Mouse (Mus musculus): ENCODE data around the gene March9. TPM values are rescaled to one million over a fixed set of nuclear protein-coding genes. Genes with fewer than 3 reads are reported as not detected.
A peak's percentile ranks its signal among the peaks of the same experiment; 100 is the strongest.

Gene March9
- 0.13 and 0.25 TPM in 2 replicates for polyA plus RNA-seq (2015; fragmentation: Nextera tagmentation; extraction: Ambion mirVana)

GRCm38 (mm10) chr10:127059968-127060916, at the start of gene March9:
TSS of gene March9 (minus strand) at chr10:127060184.
- 1% methylated on average over 57 of the region's 72 CpGs for WGBS
- Histone ChIP-seq H3K27me3 (peaks cover 60% of the 10 kb centered on the region), H3K4me3 (peak within 1 kb of the TSS; percentile 81), H3K9me3 (replicated peaks) (no peaks in the 10 kb centered on the region), H3K27ac (no peak within 1 kb of the TSS), H3K4me2 (peak within 1 kb of the TSS; percentile 100), H3K9ac (peak within 1 kb of the TSS; percentile 76), H3K36me3 (peaks cover 3% of the 10 kb centered on the region), H3K4me1 (replicated peaks) (peaks cover 34% of the 10 kb centered on the region)
- ATAC-seq (replicated peaks; ENCODE audit: insufficient number of reproducible peaks, insufficient read depth, low FRiP score, low read depth), result peak; percentile 20

DNA sequence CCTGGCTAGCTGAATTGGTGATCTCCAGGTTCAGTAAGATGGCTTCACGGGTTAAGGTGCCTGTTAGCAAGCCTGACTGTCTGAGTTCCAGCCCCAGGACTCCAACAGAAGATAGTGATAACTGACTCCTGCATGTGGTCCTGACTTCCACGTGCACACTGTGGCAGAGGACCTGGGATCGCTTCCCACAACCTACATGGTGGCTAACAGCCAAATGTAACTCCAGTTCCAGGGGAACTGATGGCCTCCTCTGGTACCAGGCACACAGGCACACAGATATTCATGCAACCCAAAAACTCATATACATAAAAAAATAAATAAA, 48.2 kb upstream of the March9 start:
- H3K27me3 ChIP-seq, result no peaks in the 10 kb centered on the region
- no peaks in the 10 kb centered on the region for H3K4me1 ChIP-seq (replicated peaks)
- H3K9ac ChIP-seq, result no peak overlapping the region
- no peak for ATAC-seq (replicated peaks; ENCODE audit: insufficient number of reproducible peaks, insufficient read depth, low FRiP score, low read depth)
- H3K4me3 ChIP-seq, result no peak overlapping the region
- no peaks in the 10 kb centered on the region for H3K9me3 ChIP-seq (replicated peaks)
- no peak overlapping the region for H3K27ac ChIP-seq
- WGBS, result 53% methylated on average over 3 of the region's 3 CpGs
- H3K4me2 ChIP-seq, result no peak overlapping the region
- peaks cover 12% of the 10 kb centered on the region; the same call in 1 of the 2 replicates for H3K36me3 ChIP-seq

- Histone ChIP-seq H3K27me3 (no peaks in the 10 kb centered on the region), H3K36me3 (peaks cover 7% of the 10 kb centered on the region; the same call in 1 of the 2 replicates), H3K4me1 (replicated peaks) (no peaks in the 10 kb centered on the region), H3K4me3 (no peak overlapping the region), H3K9me3 (replicated peaks) (no peaks in the 10 kb centered on the region), H3K4me2 (no peak overlapping the region), H3K9ac (no peak overlapping the region), H3K27ac (no peak overlapping the region)
- no peak for ATAC-seq (replicated peaks; ENCODE audit: insufficient number of reproducible peaks, insufficient read depth, low FRiP score, low read depth)
- 79% methylated on average over 16 of the region's 16 CpGs for WGBS
These were observed 47.7 kb upstream of the March9 start for GRCm38 (mm10) chr10:127107563-127108261.

GRCm38 (mm10) chr10:127103631-127104030, 43.6 kb upstream of the March9 start:
- no peak overlapping the region for H3K4me3 ChIP-seq
- WGBS, result 63% methylated on average over 7 of the region's 7 CpGs
- no peak for ATAC-seq (replicated peaks; ENCODE audit: insufficient number of reproducible peaks, insufficient read depth, low FRiP score, low read depth)

DNA sequence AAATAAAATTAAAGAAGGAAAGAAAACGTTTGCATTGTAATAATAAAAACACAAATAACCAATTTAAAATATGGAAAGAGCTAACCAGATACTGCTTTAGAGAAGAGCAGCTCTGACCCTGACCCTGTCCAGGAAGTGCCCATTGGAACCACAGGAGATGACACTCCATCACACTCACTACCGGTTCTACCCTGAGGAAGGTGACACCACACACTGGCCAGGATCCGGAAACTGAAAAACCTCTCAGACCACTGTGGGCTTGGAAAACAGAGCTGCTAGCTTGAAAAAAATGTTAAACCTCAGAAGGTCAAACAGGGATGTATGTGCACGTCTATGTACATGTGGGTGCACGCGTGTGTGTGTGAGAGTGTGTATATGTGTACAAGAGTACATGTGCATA, 41.2 kb upstream of the March9 start:
- no peak overlapping the region for H3K4me3 ChIP-seq
- H3K9me3 ChIP-seq (replicated peaks), result no peaks in the 10 kb centered on the region
- no peaks in the 10 kb centered on the region for H3K4me1 ChIP-seq (replicated peaks)
- no peak overlapping the region for H3K27ac ChIP-seq
- H3K36me3 ChIP-seq, result peaks cover 11% of the 10 kb centered on the region; the same call in 1 of the 2 replicates
- 74% methylated on average over 6 of the region's 6 CpGs for WGBS
- H3K9ac ChIP-seq, result no peak overlapping the region
- H3K4me2 ChIP-seq, result no peak overlapping the region
- no peak for ATAC-seq (replicated peaks; ENCODE audit: insufficient number of reproducible peaks, insufficient read depth, low FRiP score, low read depth)
- no peaks in the 10 kb centered on the region for H3K27me3 ChIP-seq

More at GRCm38 (mm10) chr10:127103631-127104030, 43.6 kb upstream of the March9 start:
- H3K4me1 ChIP-seq (replicated peaks), result no peaks in the 10 kb centered on the region
- no peaks in the 10 kb centered on the region for H3K9me3 ChIP-seq (replicated peaks)
- H3K4me2 ChIP-seq, result no peak overlapping the region
- H3K9ac ChIP-seq, result no peak overlapping the region
- H3K27ac ChIP-seq, result no peak overlapping the region
- H3K27me3 ChIP-seq, result no peaks in the 10 kb centered on the region
- 0 out of 2 replicates have a peak, but pooled peaks cover 4% of the 10 kb centered on the region for H3K36me3 ChIP-seq

DNA sequence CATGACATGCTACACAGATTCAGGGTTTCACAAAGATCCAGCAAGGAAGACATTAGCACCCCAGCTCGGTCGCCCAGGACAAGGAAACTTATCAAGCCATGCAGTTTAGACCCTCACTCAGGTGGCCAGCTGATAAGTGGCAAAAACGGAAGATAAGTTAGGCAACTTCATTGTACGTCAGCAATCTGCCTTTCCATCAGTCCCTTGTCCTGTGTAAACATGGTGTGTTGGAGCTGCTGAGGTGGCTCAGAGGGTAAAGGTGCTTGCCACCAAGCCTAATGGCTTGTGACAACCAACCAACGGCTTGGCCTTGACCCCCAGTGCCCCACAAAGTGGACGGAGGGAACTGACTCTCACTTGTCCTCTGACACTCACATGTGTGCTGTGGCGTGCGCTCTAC, 40.4 kb upstream of the March9 start:
- no peak for ATAC-seq (replicated peaks; ENCODE audit: insufficient number of reproducible peaks, insufficient read depth, low FRiP score, low read depth)
- Histone ChIP-seq H3K4me2 (no peak overlapping the region), H3K9me3 (replicated peaks) (no peaks in the 10 kb centered on the region), H3K27me3 (no peaks in the 10 kb centered on the region), H3K9ac (no peak overlapping the region), H3K27ac (no peak overlapping the region), H3K4me1 (replicated peaks) (peaks cover under 1% of the 10 kb centered on the region; the same call in 1 of the 2 replicates), H3K36me3 (peaks cover 16% of the 10 kb centered on the region; the same call in 1 of the 2 replicates), H3K4me3 (no peak overlapping the region)
- WGBS, result 71% methylated on average over 8 of the region's 8 CpGs

- 90% methylated on average over 15 of the region's 15 CpGs for whole genome bisulfite sequencing
- Histone ChIP-seq H3K27ac (no peak overlapping the region), H3K4me2 (no peak overlapping the region), H3K9ac (no peak overlapping the region), H3K4me1 (replicated peaks) (peaks cover 6% of the 10 kb centered on the region), H3K9me3 (replicated peaks) (no peaks in the 10 kb centered on the region), H3K4me3 (no peak overlapping the region), H3K36me3 (peaks cover 16% of the 10 kb centered on the region; the same call in 1 of the 2 replicates), H3K27me3 (no peaks in the 10 kb centered on the region)
- no peak for ATAC-seq (replicated peaks; ENCODE audit: insufficient number of reproducible peaks, insufficient read depth, low FRiP score, low read depth)
These were observed 39.9 kb upstream of the March9 start for GRCm38 (mm10) chr10:127099868-127100267.

DNA sequence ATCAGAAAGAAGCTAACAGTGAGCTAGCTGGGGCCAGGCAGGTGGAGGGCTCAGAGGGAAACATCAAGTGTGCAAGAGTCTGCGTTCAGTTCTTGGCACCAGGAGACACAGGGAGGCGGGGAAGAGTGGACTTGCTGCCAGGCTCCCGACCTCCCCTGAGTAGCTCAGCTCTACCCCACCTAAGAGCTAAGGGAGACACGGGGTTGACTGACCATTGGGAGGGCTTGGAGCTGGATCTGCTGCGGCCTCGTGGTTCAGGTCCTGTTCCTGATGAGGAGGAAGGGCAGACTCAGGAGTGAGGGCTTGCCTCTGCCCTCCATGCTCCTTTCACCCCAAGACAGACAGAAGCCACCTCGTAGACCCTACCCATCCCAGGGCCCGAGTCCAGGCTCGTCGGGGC, 39.2 kb upstream of the March9 start:
- no peak overlapping the region for H3K4me2 ChIP-seq
- no peak overlapping the region for H3K4me3 ChIP-seq
- peaks cover 11% of the 10 kb centered on the region for H3K4me1 ChIP-seq (replicated peaks)
- no peaks in the 10 kb centered on the region for H3K27me3 ChIP-seq
- 82% methylated on average over 10 of the region's 10 CpGs for WGBS
- no peak for ATAC-seq (replicated peaks; ENCODE audit: insufficient number of reproducible peaks, insufficient read depth, low FRiP score, low read depth)
- no peak overlapping the region for H3K9ac ChIP-seq
- no peak overlapping the region for H3K27ac ChIP-seq
- H3K36me3 ChIP-seq, result peaks cover 16% of the 10 kb centered on the region; the same call in 1 of the 2 replicates
- H3K9me3 ChIP-seq (replicated peaks), result no peaks in the 10 kb centered on the region

GRCm38 (mm10) chr10:127098514-127098913, 38.5 kb upstream of the March9 start:
- 77% methylated on average over 20 of the region's 20 CpGs for WGBS
- Histone ChIP-seq H3K27me3 (peaks cover 4% of the 10 kb centered on the region), H3K27ac (no peak overlapping the region), H3K4me2 (no peak overlapping the region), H3K4me3 (no peak overlapping the region), H3K9me3 (replicated peaks) (no peaks in the 10 kb centered on the region), H3K36me3 (peaks cover 16% of the 10 kb centered on the region; the same call in 1 of the 2 replicates), H3K4me1 (replicated peaks) (peaks cover 11% of the 10 kb centered on the region), H3K9ac (no peak overlapping the region)
- ATAC-seq (replicated peaks; ENCODE audit: insufficient number of reproducible peaks, insufficient read depth, low FRiP score, low read depth), result no peak

GRCm38 (mm10) chr10:127094382-127094802, 34.4 kb upstream of the March9 start:
- H3K36me3 ChIP-seq, result peaks cover 16% of the 10 kb centered on the region; the same call in 1 of the 2 replicates
- no peak overlapping the region for H3K9ac ChIP-seq
- H3K9me3 ChIP-seq (replicated peaks), result no peaks in the 10 kb centered on the region
- H3K27ac ChIP-seq, result no peak overlapping the region
- ATAC-seq (replicated peaks; ENCODE audit: insufficient number of reproducible peaks, insufficient read depth, low FRiP score, low read depth), result peak; percentile 6; the same call in 1 of the 2 replicates
- no peak overlapping the region for H3K4me2 ChIP-seq
- peaks cover 28% of the 10 kb centered on the region for H3K4me1 ChIP-seq (replicated peaks)
- H3K27me3 ChIP-seq, result peaks cover 46% of the 10 kb centered on the region
- no peak overlapping the region for H3K4me3 ChIP-seq
- 19% methylated on average over 6 of the region's 7 CpGs for WGBS

GRCm38 (mm10) chr10:127092742-127093141, 32.8 kb upstream of the March9 start:
- H3K9ac ChIP-seq, result no peak overlapping the region
- H3K27ac ChIP-seq, result no peak overlapping the region
- peaks cover 28% of the 10 kb centered on the region for H3K4me1 ChIP-seq (replicated peaks)
- WGBS, result 45% methylated on average over 4 of the region's 4 CpGs
- no peak overlapping the region for H3K4me2 ChIP-seq
- H3K9me3 ChIP-seq (replicated peaks), result no peaks in the 10 kb centered on the region
- H3K27me3 ChIP-seq, result peaks cover 62% of the 10 kb centered on the region
- ATAC-seq (replicated peaks; ENCODE audit: insufficient number of reproducible peaks, insufficient read depth, low FRiP score, low read depth), result no peak
- no peak overlapping the region for H3K4me3 ChIP-seq
- H3K36me3 ChIP-seq, result peaks cover 8% of the 10 kb centered on the region; the same call in 1 of the 2 replicates
